Mouse (Mus musculus) T-helper 17 cell (primary cell): ENCODE results near the gene Rad9a.
"Not testable (repeated sequence)": the region's sequence is repeated elsewhere in the genome, so short reads cannot be mapped to it uniquely, and the experiment has no call there.

ENCODE experiments used
- in situ Hi-C, 2 experiments: fragments of 300-600 bp; cut with MboI, MseI; formaldehyde crosslinking; loops; 1 replicate in 1 of 2; 2 replicates in 1 of 2; pipeline ENCODE4 v1.15.1; 2025; ENCODE audit warnings: high pct_unique_total_duplicates in 2 of 2

Gene Rad9a

GRCm38 (mm10) chr19:4201291-4201909 lies at the start of gene Rad9a:
TSS of gene Rad9a (minus strand) at chr19:4201662.
- in situ Hi-C loops: no loop called here

- in situ Hi-C loops: not testable (repeated sequence)
Measured at GRCm38 (mm10) chr19:4248683-4249082, 47.2 kb upstream of the Rad9a start.

GRCm38 (mm10) chr19:4247010-4247409 lies 45.5 kb upstream of the Rad9a start:
- in situ Hi-C loops: no loop called here

- in situ Hi-C loops: loop anchor here in 1 of 2 experiments (5.0 kb wide), 1 partner anchor 37 kb away; no protein-coding TSS in a partner anchor
Measured at GRCm38 (mm10) chr19:4244775-4245174, 43.3 kb upstream of the Rad9a start.

- in situ Hi-C loops: loop anchor here in 1 of 2 experiments (5.0 kb wide), 1 partner anchor 35 kb away; no protein-coding TSS in a partner anchor
Measured at GRCm38 (mm10) chr19:4242416-4242815, 41.0 kb upstream of the Rad9a start.

- in situ Hi-C loops: loop anchor here in 1 of 2 experiments (5.0 kb wide), 1 partner anchor 33 kb away; no protein-coding TSS in a partner anchor
Measured at GRCm38 (mm10) chr19:4240247-4240668, 38.8 kb upstream of the Rad9a start.

GRCm38 (mm10) chr19:4234548-4234947 lies 33.1 kb upstream of the Rad9a start:
- in situ Hi-C loops: no loop called here

- in situ Hi-C loops: no loop called here
Measured at GRCm38 (mm10) chr19:4232651-4233050, 31.2 kb upstream of the Rad9a start.

GRCm38 (mm10) chr19:4232186-4232572 lies 30.7 kb upstream of the Rad9a start:
- in situ Hi-C loops: no loop called here

- in situ Hi-C loops: no loop called here
Measured at GRCm38 (mm10) chr19:4231253-4232185, 30.1 kb upstream of the Rad9a start, which contains the start of gene Pold4. TSS of gene Pold4 (plus strand) at chr19:4231899.

- in situ Hi-C loops: no loop called here
Measured at GRCm38 (mm10) chr19:4230415-4230814, 29.0 kb upstream of the Rad9a start.

GRCm38 (mm10) chr19:4229451-4230076 lies 28.1 kb upstream of the Rad9a start:
- in situ Hi-C loops: no loop called here

- in situ Hi-C loops: no loop called here
Measured at GRCm38 (mm10) chr19:4228891-4229290, 27.4 kb upstream of the Rad9a start.

- in situ Hi-C loops: no loop called here
Measured at GRCm38 (mm10) chr19:4227894-4228678, 26.6 kb upstream of the Rad9a start.

- in situ Hi-C loops: no loop called here
Measured at GRCm38 (mm10) chr19:4227446-4227845, 26.0 kb upstream of the Rad9a start.

GRCm38 (mm10) chr19:4226779-4227178 lies 25.3 kb upstream of the Rad9a start:
- in situ Hi-C loops: no loop called here

GRCm38 (mm10) chr19:4222165-4222564 lies 20.7 kb upstream of the Rad9a start:
- in situ Hi-C loops: no loop called here

- in situ Hi-C loops: no loop called here
Measured at GRCm38 (mm10) chr19:4220957-4221743, 19.7 kb upstream of the Rad9a start.

- in situ Hi-C loops: no loop called here
Measured at GRCm38 (mm10) chr19:4220416-4220815, 19.0 kb upstream of the Rad9a start.

GRCm38 (mm10) chr19:4219943-4220342 lies 18.5 kb upstream of the Rad9a start:
- in situ Hi-C loops: no loop called here
